Mouse (Mus musculus): ENCODE measurements around the gene Tasp1. TPM values are rescaled to one million over a fixed set of nuclear protein-coding genes. Genes with fewer than 3 reads are reported as not detected.

Gene Tasp1
- 20.4 and 22.1 TPM in 2 replicates for polyA plus RNA-seq (2016; fragmentation: Nextera tagmentation; extraction: Ambion mirVana)

GRCm38 (mm10) chr2:140066353-140067314 is at the start of gene Tasp1:
Gene Tasp1 (minus strand): TSS chr2:140066805.
- Histone ChIP-seq H3K9me3 (replicated peaks) (no peaks in the 10 kb centered on the region), H3K36me3 (no peaks in the 10 kb centered on the region), H3K4me1 (peaks cover 7% of the 10 kb centered on the region), H3K27ac (peak within 1 kb of the TSS; percentile 95), H3K27me3 (ENCODE audit: low read depth, poor library complexity, severe bottlenecking) (no peaks in the 10 kb centered on the region), H3K4me3 (peak within 1 kb of the TSS; percentile 90)
- under 1% methylated on average over 68 of the region's 68 CpGs for WGBS
- DNase-seq (ENCODE audit: low spot score): peak; percentile 92

GRCm38 (mm10) chr2:140113851-140114250 is 47.2 kb upstream of the Tasp1 start:
- H3K27me3 ChIP-seq (ENCODE audit: low read depth, poor library complexity, severe bottlenecking): no peaks in the 10 kb centered on the region
- DNase-seq (ENCODE audit: low spot score): no peak
- no peaks in the 10 kb centered on the region for H3K4me1 ChIP-seq
- no peaks in the 10 kb centered on the region for H3K9me3 ChIP-seq (replicated peaks)
- H3K4me3 ChIP-seq: no peak overlapping the region
- 92% methylated on average over 8 of the region's 8 CpGs for WGBS
- H3K27ac ChIP-seq: no peak overlapping the region
- peaks cover 1% of the 10 kb centered on the region; the same call in 1 of the 2 replicates for H3K36me3 ChIP-seq

- no peak for DNase-seq (ENCODE audit: low spot score)
- Histone ChIP-seq H3K4me3 (no peak overlapping the region), H3K36me3 (no peaks in the 10 kb centered on the region), H3K4me1 (no peaks in the 10 kb centered on the region), H3K27ac (no peak overlapping the region), H3K9me3 (replicated peaks) (no peaks in the 10 kb centered on the region), H3K27me3 (ENCODE audit: low read depth, poor library complexity, severe bottlenecking) (no peaks in the 10 kb centered on the region)
- whole genome bisulfite sequencing: 50% methylated on average over 1 of the region's 1 CpGs
Measured at GRCm38 (mm10) chr2:140108945-140109344, 42.3 kb upstream of the Tasp1 start.

- 91% methylated on average over 4 of the region's 4 CpGs for WGBS
- H3K27me3 ChIP-seq (ENCODE audit: low read depth, poor library complexity, severe bottlenecking): no peaks in the 10 kb centered on the region
- no peak overlapping the region for H3K27ac ChIP-seq
- no peaks in the 10 kb centered on the region for H3K4me1 ChIP-seq
- DNase-seq (ENCODE audit: low spot score): no peak
- H3K36me3 ChIP-seq: no peaks in the 10 kb centered on the region
- no peak overlapping the region for H3K4me3 ChIP-seq
- no peaks in the 10 kb centered on the region for H3K9me3 ChIP-seq (replicated peaks)
Measured at GRCm38 (mm10) chr2:140107641-140108040, 41.0 kb upstream of the Tasp1 start.

GRCm38 (mm10) chr2:140104951-140105350 is 38.3 kb upstream of the Tasp1 start:
- Histone ChIP-seq H3K27ac (no peak overlapping the region), H3K4me3 (no peak overlapping the region), H3K4me1 (no peaks in the 10 kb centered on the region), H3K27me3 (ENCODE audit: low read depth, poor library complexity, severe bottlenecking) (no peaks in the 10 kb centered on the region), H3K9me3 (replicated peaks) (no peaks in the 10 kb centered on the region), H3K36me3 (no peaks in the 10 kb centered on the region)
- DNase-seq (ENCODE audit: low spot score): no peak
- 61% methylated on average over 3 of the region's 3 CpGs for WGBS

GRCm38 (mm10) chr2:140100551-140101474 is 34.2 kb upstream of the Tasp1 start:
- no peaks in the 10 kb centered on the region for H3K4me1 ChIP-seq
- DNase-seq (ENCODE audit: low spot score): no peak
- no peaks in the 10 kb centered on the region for H3K27me3 ChIP-seq (ENCODE audit: low read depth, poor library complexity, severe bottlenecking)
- 91% methylated on average over 3 of the region's 3 CpGs for WGBS
- no peaks in the 10 kb centered on the region for H3K36me3 ChIP-seq
- no peak overlapping the region for H3K4me3 ChIP-seq
- H3K9me3 ChIP-seq (replicated peaks): no peaks in the 10 kb centered on the region
- no peak overlapping the region for H3K27ac ChIP-seq

- Histone ChIP-seq H3K4me1 (no peaks in the 10 kb centered on the region), H3K9me3 (replicated peaks) (no peaks in the 10 kb centered on the region), H3K4me3 (no peak overlapping the region), H3K36me3 (no peaks in the 10 kb centered on the region), H3K27ac (no peak overlapping the region), H3K27me3 (ENCODE audit: low read depth, poor library complexity, severe bottlenecking) (no peaks in the 10 kb centered on the region)
- WGBS: 92% methylated on average over 3 of the region's 3 CpGs
- no peak for DNase-seq (ENCODE audit: low spot score)
Measured at GRCm38 (mm10) chr2:140099971-140100370, 33.4 kb upstream of the Tasp1 start.

- Histone ChIP-seq H3K36me3 (no peaks in the 10 kb centered on the region), H3K27me3 (ENCODE audit: low read depth, poor library complexity, severe bottlenecking) (no peaks in the 10 kb centered on the region), H3K27ac (no peak overlapping the region), H3K9me3 (replicated peaks) (no peaks in the 10 kb centered on the region), H3K4me1 (no peaks in the 10 kb centered on the region), H3K4me3 (no peak overlapping the region)
- WGBS: 68% methylated on average over 3 of the region's 3 CpGs
- no peak for DNase-seq (ENCODE audit: low spot score)
Measured at GRCm38 (mm10) chr2:140097131-140097591, 30.6 kb upstream of the Tasp1 start.

GRCm38 (mm10) chr2:140096034-140096433 is 29.4 kb upstream of the Tasp1 start:
- Histone ChIP-seq H3K36me3 (no peaks in the 10 kb centered on the region), H3K4me3 (no peak overlapping the region), H3K4me1 (no peaks in the 10 kb centered on the region), H3K27me3 (ENCODE audit: low read depth, poor library complexity, severe bottlenecking) (no peaks in the 10 kb centered on the region), H3K9me3 (replicated peaks) (no peaks in the 10 kb centered on the region), H3K27ac (no peak overlapping the region)
- 85% methylated on average over 5 of the region's 5 CpGs for WGBS
- no peak for DNase-seq (ENCODE audit: low spot score)

- H3K27me3 ChIP-seq (ENCODE audit: low read depth, poor library complexity, severe bottlenecking): no peaks in the 10 kb centered on the region
- H3K27ac ChIP-seq: no peak overlapping the region
- H3K9me3 ChIP-seq (replicated peaks): no peaks in the 10 kb centered on the region
- H3K4me3 ChIP-seq: no peak overlapping the region
- WGBS: 94% methylated on average over 5 of the region's 5 CpGs
- no peaks in the 10 kb centered on the region for H3K36me3 ChIP-seq
- no peak for DNase-seq (ENCODE audit: low spot score)
- no peaks in the 10 kb centered on the region for H3K4me1 ChIP-seq
Measured at GRCm38 (mm10) chr2:140093433-140093832, 26.8 kb upstream of the Tasp1 start.

GRCm38 (mm10) chr2:140084245-140084644 is 17.6 kb upstream of the Tasp1 start:
- Histone ChIP-seq H3K4me3 (no peak overlapping the region), H3K27me3 (ENCODE audit: low read depth, poor library complexity, severe bottlenecking) (no peaks in the 10 kb centered on the region), H3K4me1 (no peaks in the 10 kb centered on the region), H3K36me3 (no peaks in the 10 kb centered on the region), H3K27ac (no peak overlapping the region), H3K9me3 (replicated peaks) (no peaks in the 10 kb centered on the region)
- 93% methylated on average over 7 of the region's 7 CpGs for WGBS
- no peak for DNase-seq (ENCODE audit: low spot score)

GRCm38 (mm10) chr2:140080747-140081577 is 14.4 kb upstream of the Tasp1 start:
- DNase-seq (ENCODE audit: low spot score): no peak
- 89% methylated on average over 11 of the region's 11 CpGs for WGBS
- Histone ChIP-seq H3K36me3 (no peaks in the 10 kb centered on the region), H3K4me1 (peaks cover 10% of the 10 kb centered on the region), H3K4me3 (no peak overlapping the region), H3K9me3 (replicated peaks) (no peaks in the 10 kb centered on the region), H3K27me3 (ENCODE audit: low read depth, poor library complexity, severe bottlenecking) (no peaks in the 10 kb centered on the region), H3K27ac (no peak overlapping the region)

Data from limb, embryonic 10.5 days (tissue).